Mouse (Mus musculus): ENCODE measurements around the gene Spata13. TPM values are rescaled to one million over a fixed set of nuclear protein-coding genes. Genes with fewer than 3 reads are reported as not detected.

Gene Spata13
- polyA plus RNA-seq, 1 experiment from 2014 or later: 14.3 TPM

DNA sequence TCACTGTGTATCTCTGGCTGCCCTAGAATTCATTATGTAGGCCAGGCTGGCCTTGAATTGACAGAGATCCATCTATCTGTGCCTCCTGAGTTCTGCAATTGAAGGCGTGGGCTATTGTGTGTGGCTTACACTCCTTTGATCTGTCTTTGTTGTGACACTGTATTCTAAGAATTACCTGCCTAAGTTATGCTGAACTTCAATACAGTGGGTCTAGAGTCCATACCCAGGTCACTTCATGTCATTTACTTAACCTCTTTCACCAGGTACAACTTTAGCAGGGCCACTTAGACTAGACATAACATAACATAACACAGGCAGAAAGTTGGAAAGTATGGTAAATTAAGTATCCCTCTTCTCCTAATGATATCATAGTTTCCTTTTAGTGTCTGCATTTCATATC lies 15.2 kb downstream of the Spata13 start:
- no peaks in the 10 kb centered on the region for H3K36me3 ChIP-seq (ENCODE audit: insufficient read depth)
- DNase-seq (no peak), ATAC-seq (ENCODE audit: insufficient read depth) (no peak)
- no peak for TF ChIP-seq CTCF (IDR thresholded peaks at IDR 0.05; ENCODE audit: low read depth)
- H3K9ac ChIP-seq: no peak overlapping the region
- no peak overlapping the region for H3K4me2 ChIP-seq
- H3K4me3 ChIP-seq (ENCODE audit: low read depth, low read length): no peak overlapping the region
- no peaks in the 10 kb centered on the region for H3K9me3 ChIP-seq (ENCODE audit: low read depth, low read length)
- 91% methylated on average over 1 of the region's 1 CpGs for WGBS
- no peaks in the 10 kb centered on the region for H3K27me3 ChIP-seq (ENCODE audit: insufficient read depth, low read length)
- peaks cover 2% of the 10 kb centered on the region; the same call in 1 of the 2 replicates for H3K4me1 ChIP-seq (ENCODE audit: insufficient read depth)
- H3K27ac ChIP-seq (ENCODE audit: low read depth): no peak overlapping the region

DNA sequence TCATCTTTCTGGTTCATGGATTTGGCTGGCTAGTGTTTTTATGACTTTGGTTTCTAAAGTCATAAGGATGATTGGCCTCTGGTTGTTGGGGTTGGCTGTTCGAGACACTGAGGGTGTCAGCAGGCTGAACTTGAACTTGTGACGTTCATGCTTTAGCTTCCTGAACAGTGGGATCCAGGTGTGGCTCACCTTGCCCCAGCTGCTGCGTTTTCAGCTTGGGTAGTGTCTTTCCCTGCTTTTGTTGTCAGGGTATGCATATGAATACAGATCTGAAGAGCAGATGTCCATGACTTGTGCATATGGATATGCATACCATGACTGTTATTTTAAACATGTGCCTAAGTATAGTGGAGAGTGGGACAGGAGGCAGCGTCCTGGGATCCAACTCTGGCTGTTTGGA lies 19.4 kb downstream of the Spata13 start:
- 77% methylated on average over 4 of the region's 4 CpGs for WGBS
- ATAC-seq (ENCODE audit: insufficient read depth): no peak
- Histone ChIP-seq H3K36me3 (ENCODE audit: insufficient read depth) (no peaks in the 10 kb centered on the region), H3K9me3 (ENCODE audit: low read depth, low read length) (no peaks in the 10 kb centered on the region), H3K9ac (no peak overlapping the region), H3K27me3 (ENCODE audit: insufficient read depth, low read length) (no peaks in the 10 kb centered on the region), H3K4me3 (ENCODE audit: low read depth, low read length) (no peak overlapping the region), H3K4me2 (no peak overlapping the region), H3K4me1 (ENCODE audit: insufficient read depth) (peaks cover 8% of the 10 kb centered on the region; the same call in 1 of the 2 replicates), H3K27ac (ENCODE audit: low read depth) (no peak overlapping the region)
- no peak for TF ChIP-seq CTCF (IDR thresholded peaks at IDR 0.05; ENCODE audit: low read depth)
- DNase-seq: no peak

DNA sequence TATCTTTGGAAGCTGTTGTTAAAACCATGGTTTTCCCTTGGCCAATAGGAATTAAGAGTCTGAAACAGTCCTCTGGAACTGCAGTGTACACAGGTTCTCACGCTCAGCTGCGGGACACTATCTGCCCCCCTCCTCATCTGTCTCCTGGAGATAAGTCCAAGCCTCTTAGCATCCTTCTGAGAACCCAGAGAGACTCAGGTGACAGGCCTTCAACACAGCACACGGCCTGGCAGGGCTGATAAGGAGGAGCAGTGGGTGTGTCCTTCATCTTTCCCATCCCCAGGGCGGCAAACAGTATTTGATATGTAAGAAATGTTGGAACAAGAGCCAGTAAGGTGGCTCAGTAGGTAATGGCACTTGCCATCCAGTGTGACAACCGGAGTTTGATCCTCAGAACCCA lies 20.2 kb downstream of the Spata13 start:
- no peaks in the 10 kb centered on the region for H3K36me3 ChIP-seq (ENCODE audit: insufficient read depth)
- ATAC-seq (ENCODE audit: insufficient read depth) (peak; percentile 69), DNase-seq (no peak)
- peaks cover 8% of the 10 kb centered on the region; the same call in 1 of the 2 replicates for H3K4me1 ChIP-seq (ENCODE audit: insufficient read depth)
- 61% methylated on average over 5 of the region's 5 CpGs for WGBS
- H3K4me2 ChIP-seq: no peak overlapping the region
- no peak overlapping the region for H3K4me3 ChIP-seq (ENCODE audit: low read depth, low read length)
- no peaks in the 10 kb centered on the region for H3K27me3 ChIP-seq (ENCODE audit: insufficient read depth, low read length)
- no peak overlapping the region for H3K9ac ChIP-seq
- no peaks in the 10 kb centered on the region for H3K9me3 ChIP-seq (ENCODE audit: low read depth, low read length)
- H3K27ac ChIP-seq (ENCODE audit: low read depth): no peak overlapping the region
- TF ChIP-seq CTCF (IDR thresholded peaks at IDR 0.05; ENCODE audit: low read depth): no peak

GRCm38 (mm10) chr14:60654708-60655107 lies 20.9 kb downstream of the Spata13 start:
- DNase-seq (no peak), ATAC-seq (ENCODE audit: insufficient read depth) (no peak)
- no peak for TF ChIP-seq CTCF (IDR thresholded peaks at IDR 0.05; ENCODE audit: low read depth)
- peaks cover 8% of the 10 kb centered on the region; the same call in 1 of the 2 replicates for H3K4me1 ChIP-seq (ENCODE audit: insufficient read depth)
- no peak overlapping the region for H3K4me3 ChIP-seq (ENCODE audit: low read depth, low read length)
- WGBS: 63% methylated on average over 11 of the region's 11 CpGs
- H3K9ac ChIP-seq: no peak overlapping the region
- no peaks in the 10 kb centered on the region for H3K36me3 ChIP-seq (ENCODE audit: insufficient read depth)
- no peaks in the 10 kb centered on the region for H3K27me3 ChIP-seq (ENCODE audit: insufficient read depth, low read length)
- no peaks in the 10 kb centered on the region for H3K9me3 ChIP-seq (ENCODE audit: low read depth, low read length)
- no peak overlapping the region for H3K27ac ChIP-seq (ENCODE audit: low read depth)
- H3K4me2 ChIP-seq: no peak overlapping the region

DNA sequence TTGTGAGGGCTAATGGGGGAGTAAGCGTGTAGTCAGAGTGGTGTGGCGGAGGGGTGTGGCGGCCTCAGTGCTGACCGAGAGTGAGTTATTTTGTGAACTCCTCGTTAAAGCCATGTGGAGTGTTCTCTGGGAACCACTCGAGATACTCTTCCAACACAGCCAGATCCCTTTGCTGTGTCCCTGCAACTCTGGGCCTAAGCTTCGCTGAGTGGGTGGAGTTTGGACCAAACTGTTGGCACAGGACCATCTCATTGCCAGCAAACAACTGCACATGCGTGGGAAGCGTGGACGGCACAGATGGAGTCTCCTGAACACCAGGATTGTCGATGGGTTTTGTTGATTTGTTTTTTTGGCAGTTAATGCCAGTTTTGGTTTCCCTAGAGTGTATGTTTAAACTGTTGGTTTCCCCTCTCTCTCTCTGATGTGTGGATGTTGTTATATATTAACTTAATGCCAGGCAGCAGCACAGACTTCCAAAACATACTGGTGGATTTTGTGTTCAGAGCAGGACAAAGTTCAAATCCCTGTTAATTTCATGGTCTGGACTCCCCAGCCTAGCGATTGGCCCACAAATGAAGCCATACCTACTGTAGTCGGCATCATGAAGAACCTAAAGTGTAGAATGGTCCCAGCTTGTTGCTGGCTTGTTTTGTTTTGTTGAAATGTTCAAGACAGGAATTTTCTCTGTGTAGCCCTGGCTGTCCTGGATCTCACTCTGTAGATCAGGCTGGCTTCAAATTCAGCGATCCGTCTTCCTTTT lies 22.3 kb downstream of the Spata13 start:
- Histone ChIP-seq H3K4me3 (ENCODE audit: low read depth, low read length) (no peak overlapping the region), H3K27ac (ENCODE audit: low read depth) (no peak overlapping the region), H3K27me3 (ENCODE audit: insufficient read depth, low read length) (no peaks in the 10 kb centered on the region), H3K4me1 (ENCODE audit: insufficient read depth) (peaks cover 8% of the 10 kb centered on the region; the same call in 1 of the 2 replicates), H3K4me2 (0 out of 2 replicates have a peak overlapping the region, but pooled peaks have one; percentile 10), H3K36me3 (ENCODE audit: insufficient read depth) (no peaks in the 10 kb centered on the region), H3K9me3 (ENCODE audit: low read depth, low read length) (no peaks in the 10 kb centered on the region), H3K9ac (no peak overlapping the region)
- no peak for TF ChIP-seq CTCF (IDR thresholded peaks at IDR 0.05; ENCODE audit: low read depth)
- DNase-seq: peak; percentile 71
- no peak for ATAC-seq (ENCODE audit: insufficient read depth)
- WGBS: 63% methylated on average over 15 of the region's 15 CpGs

GRCm38 (mm10) chr14:60656701-60657085 lies 22.9 kb downstream of the Spata13 start:
- Histone ChIP-seq H3K9me3 (ENCODE audit: low read depth, low read length) (no peaks in the 10 kb centered on the region), H3K27ac (ENCODE audit: low read depth) (no peak overlapping the region), H3K27me3 (ENCODE audit: insufficient read depth, low read length) (no peaks in the 10 kb centered on the region), H3K9ac (no peak overlapping the region), H3K36me3 (ENCODE audit: insufficient read depth) (no peaks in the 10 kb centered on the region), H3K4me3 (ENCODE audit: low read depth, low read length) (no peak overlapping the region), H3K4me1 (ENCODE audit: insufficient read depth) (peaks cover 8% of the 10 kb centered on the region; the same call in 1 of the 2 replicates), H3K4me2 (no peak overlapping the region)
- WGBS: 89% methylated on average over 11 of the region's 11 CpGs
- DNase-seq: no peak
- no peak for ATAC-seq (ENCODE audit: insufficient read depth)
- TF ChIP-seq CTCF (IDR thresholded peaks at IDR 0.05; ENCODE audit: low read depth): no peak

DNA sequence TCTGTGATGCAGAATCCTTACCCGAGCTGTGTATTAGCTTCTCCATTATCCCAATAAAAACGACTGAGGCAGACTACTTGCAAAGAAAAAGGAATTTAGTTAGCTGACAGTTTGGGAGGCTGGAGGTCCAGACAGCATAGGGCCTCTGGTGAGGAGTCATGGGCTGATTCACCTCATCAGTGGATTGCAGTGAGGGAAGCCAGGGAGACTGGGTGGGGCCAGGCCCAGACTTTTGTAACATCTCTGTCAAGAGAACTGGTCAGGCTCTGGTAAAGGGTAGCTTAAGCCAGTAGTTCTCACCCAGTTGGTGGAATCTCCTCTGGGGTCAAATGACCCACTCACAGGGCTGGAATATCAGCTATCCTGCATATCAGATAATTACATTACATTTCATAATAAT lies 24.1 kb downstream of the Spata13 start:
- H3K4me2 ChIP-seq: no peak overlapping the region
- no peak for DNase-seq
- no peaks in the 10 kb centered on the region for H3K9me3 ChIP-seq (ENCODE audit: low read depth, low read length)
- peaks cover 8% of the 10 kb centered on the region; the same call in 1 of the 2 replicates for H3K4me1 ChIP-seq (ENCODE audit: insufficient read depth)
- H3K27ac ChIP-seq (ENCODE audit: low read depth): no peak overlapping the region
- H3K27me3 ChIP-seq (ENCODE audit: insufficient read depth, low read length): no peaks in the 10 kb centered on the region
- no peaks in the 10 kb centered on the region for H3K36me3 ChIP-seq (ENCODE audit: insufficient read depth)
- WGBS: 65% methylated on average over 2 of the region's 2 CpGs
- no peak overlapping the region for H3K9ac ChIP-seq
- ATAC-seq (ENCODE audit: insufficient read depth): no peak
- H3K4me3 ChIP-seq (ENCODE audit: low read depth, low read length): no peak overlapping the region
- no peak for TF ChIP-seq CTCF (IDR thresholded peaks at IDR 0.05; ENCODE audit: low read depth)
